Mouse (Mus musculus): Measurements from ENCODE around the gene Spg7. TPM values are rescaled to one million over a fixed set of nuclear protein-coding genes. Genes with fewer than 3 reads are reported as not detected.
"Not testable (repeated sequence)": the region's sequence is repeated elsewhere in the genome, so short reads cannot be mapped to it uniquely, and the experiment has no call there.

The Spg7 gene
- total RNA-seq (2021) = 10 to 100 TPM; 82.4 to 92.7 TPM
- long read RNA-seq, experiment 1, transcript Spg7-209 (17 exons, 2,896 nt) = major isoform, 99 of 137 reads
- long read RNA-seq, experiment 1, partial matches to known transcripts = 9 of 137 reads
- long read RNA-seq, experiment 1, other reads (novel, unspliced or antisense) = 28 of 137 reads
- long read RNA-seq, experiment 2, transcript Spg7-209 (17 exons, 2,896 nt) = major isoform, 22 of 41 reads
- long read RNA-seq, experiment 2, partial matches to known transcripts = 5 of 41 reads
- long read RNA-seq, experiment 2, other reads (novel, unspliced or antisense) = 14 of 41 reads

- DNase-seq = no peak
Observed at GRCm38 (mm10) chr8:123062721-123063120, at the start of gene Spg7. Spg7 (plus strand) TSS chr8:123062942.

- DNase-seq = no peak
Observed at GRCm38 (mm10) chr8:123014429-123014828, 48.3 kb upstream of the Spg7 start.

DNA sequence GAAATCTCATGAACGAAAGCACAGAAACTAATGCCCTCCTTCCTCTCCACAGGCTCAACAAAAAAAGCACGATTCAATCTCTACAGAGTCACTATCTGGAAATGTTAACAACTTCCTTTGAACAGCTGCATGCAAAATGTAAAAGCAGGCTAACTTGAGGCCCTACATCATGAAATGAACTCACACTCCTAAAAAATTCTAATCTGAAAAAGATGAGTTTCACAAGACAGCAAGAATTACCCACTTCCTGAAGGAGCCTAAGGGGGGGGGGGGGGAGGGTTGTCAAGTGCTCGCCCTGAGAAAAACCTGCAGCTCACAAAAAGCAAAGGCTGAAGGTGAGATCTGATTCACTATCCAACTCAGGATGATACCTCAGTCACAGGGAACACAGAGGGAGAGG, 47.7 kb upstream of the Spg7 start:
- DNase-seq = no peak

DNA sequence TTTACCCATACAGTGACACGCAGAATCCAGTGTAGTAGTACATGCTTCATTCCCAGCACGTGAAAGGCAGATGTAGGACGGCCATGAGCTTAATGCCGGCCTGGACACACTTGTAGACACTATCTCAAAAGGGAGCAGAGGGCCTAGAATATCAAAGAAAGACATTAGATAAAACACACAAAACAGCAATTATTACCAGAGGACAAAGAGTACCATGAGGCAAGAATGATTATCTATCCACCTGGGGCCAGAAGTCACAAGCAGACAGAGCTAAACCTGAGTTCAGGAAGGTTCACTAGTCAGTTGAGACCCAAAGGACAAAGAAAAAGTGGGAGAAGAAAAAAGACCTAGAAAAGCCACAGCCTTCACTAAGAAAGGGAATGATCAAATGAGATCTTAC, 45.6 kb upstream of the Spg7 start:
- no peak for DNase-seq

GRCm38 (mm10) chr8:123018484-123019164, 44.1 kb upstream of the Spg7 start:
- DNase-seq = peak in 1 of 2 experiments; percentile 47

- DNase-seq = no peak
Observed at GRCm38 (mm10) chr8:123020084-123020483, 42.7 kb upstream of the Spg7 start.

DNA sequence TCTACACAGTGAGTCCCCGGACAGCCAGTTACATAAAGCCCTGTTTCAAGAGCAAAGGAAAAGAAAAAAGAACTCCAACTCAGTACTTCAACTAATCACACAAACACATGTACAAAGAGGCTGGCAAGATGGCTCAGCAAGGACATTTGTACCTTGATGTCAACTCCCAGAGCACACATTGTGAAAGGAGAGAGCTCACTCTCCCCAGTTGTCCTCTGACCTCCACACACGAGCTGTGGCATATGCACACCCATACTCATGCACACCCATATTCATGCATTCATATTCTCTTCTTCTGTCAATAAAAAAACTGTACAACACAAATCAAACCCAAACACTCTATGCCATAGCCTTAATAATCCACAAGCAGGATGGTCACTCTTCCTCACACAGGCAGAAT, 41.9 kb upstream of the Spg7 start:
- no peak for DNase-seq

DNA sequence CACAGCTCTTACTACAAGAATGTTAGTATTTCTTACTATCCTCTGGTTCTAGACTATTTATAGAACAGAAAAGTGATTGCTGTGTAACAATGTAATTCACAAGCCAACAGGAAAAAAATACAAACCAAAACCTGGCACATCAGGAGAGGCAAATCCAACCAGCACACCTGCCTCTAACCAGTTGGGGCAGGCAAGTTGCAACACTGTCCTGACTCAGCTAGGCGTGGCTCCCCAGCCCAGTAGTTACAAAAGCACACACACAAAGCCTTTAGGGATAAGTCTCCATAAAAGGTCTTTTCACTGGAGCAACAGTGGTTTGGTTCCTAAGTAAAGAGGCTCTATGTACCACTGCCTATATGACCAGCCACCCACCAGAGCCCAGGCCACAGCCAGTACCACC, 41.5 kb upstream of the Spg7 start:
- DNase-seq = peak; percentile 54 to 63

GRCm38 (mm10) chr8:123022727-123023126, 40.0 kb upstream of the Spg7 start:
- DNase-seq = no peak

GRCm38 (mm10) chr8:123024226-123024625, 38.5 kb upstream of the Spg7 start:
- no peak for DNase-seq

DNA sequence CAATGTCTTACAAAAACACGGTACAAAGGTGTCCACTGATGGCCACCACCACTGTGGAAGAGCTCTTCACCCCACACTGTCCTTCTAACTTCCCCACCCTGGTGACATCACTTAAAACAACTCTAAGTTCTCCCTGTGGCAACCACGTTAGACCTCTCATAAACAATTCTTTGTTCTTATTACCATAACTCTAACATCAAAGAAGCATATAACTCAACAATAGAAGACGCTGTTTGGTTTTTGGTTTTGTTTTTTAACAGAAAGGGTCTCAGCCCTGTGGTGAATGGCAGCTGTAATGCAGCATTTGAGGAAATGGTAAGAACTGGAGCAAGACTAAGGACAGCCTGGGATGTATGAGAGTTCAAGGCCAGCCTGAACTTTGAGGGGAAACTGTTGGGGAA, 36.8 kb upstream of the Spg7 start:
- no peak for DNase-seq

- DNase-seq = no peak
Observed at GRCm38 (mm10) chr8:123027786-123028185, 35.0 kb upstream of the Spg7 start.

GRCm38 (mm10) chr8:123030091-123030490, 32.7 kb upstream of the Spg7 start:
- DNase-seq = not testable (repeated sequence)

- DNase-seq = no peak
Observed at GRCm38 (mm10) chr8:123031321-123031978, 31.3 kb upstream of the Spg7 start.

- no peak for DNase-seq
Observed at GRCm38 (mm10) chr8:123032730-123033129, 30.0 kb upstream of the Spg7 start.

DNA sequence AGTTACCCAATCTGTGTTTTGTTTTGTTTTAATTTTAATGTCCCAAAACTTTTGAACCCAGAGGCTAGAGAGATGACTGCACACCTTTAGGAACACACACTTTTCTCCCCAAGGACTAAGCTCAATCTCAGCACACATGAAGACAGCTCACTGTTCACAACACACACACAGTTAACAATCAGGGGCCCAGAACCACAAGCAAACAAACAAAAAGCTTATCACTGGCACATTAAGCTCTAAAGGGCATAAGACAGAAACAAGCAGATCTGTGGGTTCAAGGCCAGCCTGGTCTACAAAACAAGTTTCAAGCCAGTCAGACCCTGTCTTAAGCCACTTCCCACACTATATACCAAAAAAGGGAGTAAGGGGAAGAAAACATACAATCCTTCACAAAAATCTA, 29.3 kb upstream of the Spg7 start:
- DNase-seq = no peak

- no peak for DNase-seq
Observed at GRCm38 (mm10) chr8:123034171-123034570, 28.6 kb upstream of the Spg7 start.

DNA sequence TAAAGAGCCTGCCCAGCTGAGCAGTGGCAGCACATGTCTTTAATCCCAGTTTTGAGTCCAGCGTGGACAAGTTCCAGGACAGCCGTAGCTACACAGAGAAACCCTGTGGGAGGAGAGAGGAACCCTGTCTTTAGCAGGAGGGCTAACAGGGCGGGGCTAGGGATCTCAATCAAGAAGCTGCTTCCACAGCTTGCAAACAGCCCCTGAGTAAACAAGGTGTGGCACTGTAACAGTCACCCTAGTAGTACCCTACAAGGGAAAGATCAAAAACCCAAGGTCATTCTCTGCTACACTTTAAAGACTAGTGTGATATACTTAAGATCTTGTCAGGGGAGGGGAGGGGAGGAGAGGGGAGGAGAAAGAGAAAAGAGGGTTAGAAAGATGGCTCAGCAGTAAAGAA, 25.8 kb upstream of the Spg7 start:
- no peak for DNase-seq

- DNase-seq = no peak
Observed at GRCm38 (mm10) chr8:123037487-123037886, 25.3 kb upstream of the Spg7 start.

DNA sequence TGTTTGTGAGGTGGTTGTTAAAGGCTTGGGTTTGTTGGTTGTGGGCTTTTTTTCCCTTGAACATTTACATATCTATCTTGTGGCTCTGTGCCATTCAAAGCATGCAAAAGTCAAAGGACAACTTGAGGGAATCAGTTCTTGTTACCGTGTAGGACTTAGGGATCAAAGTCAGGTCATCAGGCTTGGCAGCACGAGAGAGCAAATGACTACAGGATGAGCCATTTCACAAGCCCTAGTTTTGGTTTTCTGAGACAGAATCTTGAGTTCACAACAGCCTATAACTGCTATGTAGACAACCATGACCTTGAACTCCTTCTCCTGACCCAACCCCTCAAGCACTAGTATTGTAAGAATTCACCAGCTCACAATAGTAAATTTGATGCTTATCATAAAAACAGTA, 24.4 kb upstream of the Spg7 start:
- no peak for DNase-seq

GRCm38 (mm10) chr8:123039376-123040109, 23.2 kb upstream of the Spg7 start:
- no peak for DNase-seq

- no peak for DNase-seq
Observed at GRCm38 (mm10) chr8:123040110-123040650, 22.6 kb upstream of the Spg7 start.
